Mouse (Mus musculus) C2C12 (cell line): ENCODE results near the gene Tnfsf12. TPM values are rescaled to one million over a fixed set of nuclear protein-coding genes. Genes with fewer than 3 reads are reported as not detected.

Source experiments
- H3K27me3 ChIP-seq: one replicate; pipeline ENCODE4 v1.6.1; 2011; ENCODE audit not compliant: control insufficient read depth, insufficient read depth, insufficient read length
- H3K36me3 ChIP-seq: one replicate; pipeline ENCODE4 v1.6.1; 2011; ENCODE audit not compliant: control insufficient read depth, insufficient read depth
- H3K4me3 ChIP-seq: one replicate; pipeline ENCODE4 v1.5.1; 2011; ENCODE audit warnings: mild to moderate bottlenecking, control low read depth; ENCODE audit not compliant: poor library complexity, insufficient read depth, severe bottlenecking
- H3K79me2 ChIP-seq: one replicate; pipeline ENCODE4 v1.6.1; 2011; ENCODE audit not compliant: control insufficient read depth, insufficient read depth
- H3K79me3 ChIP-seq: one replicate; pipeline ENCODE4 v1.6.1; 2011; ENCODE audit warnings: low read depth, control low read depth
- H3ac ChIP-seq: one replicate; pipeline ENCODE3; 2011; ENCODE audit warnings: low read depth; ENCODE audit not compliant: control insufficient read depth, insufficient read length
- CEBPB ChIP-seq: IDR thresholded peaks from one replicate; pipeline ENCODE4 v1.6.1; 2011; ENCODE audit warnings: low read depth, mild to moderate bottlenecking, control low read depth, moderate library complexity
- CTCF ChIP-seq: IDR thresholded peaks from one replicate; pipeline ENCODE4 v1.5.1; 2011; ENCODE audit not compliant: control insufficient read depth, insufficient read depth, insufficient read length
- FOSL1 ChIP-seq: IDR thresholded peaks from one replicate; pipeline ENCODE4 v1.8.0; 2011; ENCODE audit warnings: mild to moderate bottlenecking, low read length; ENCODE audit not compliant: poor library complexity, insufficient read depth, severe bottlenecking
- MAX ChIP-seq: IDR thresholded peaks from one replicate; pipeline ENCODE4 v1.6.1; 2011; ENCODE audit warnings: mild to moderate bottlenecking, control low read depth
- MYOD1 ChIP-seq: IDR thresholded peaks from one replicate; pipeline ENCODE4 v1.6.1; 2011; ENCODE audit warnings: low read depth; ENCODE audit not compliant: control insufficient read depth, insufficient read length
- MYOG ChIP-seq: IDR thresholded peaks from one replicate; pipeline ENCODE4 v1.6.1; 2011; ENCODE audit not compliant: control insufficient read depth, insufficient read length; ENCODE audit errors: extremely low read depth
- USF1 ChIP-seq: IDR thresholded peaks from one replicate; pipeline ENCODE4 v1.6.1; 2011; ENCODE audit warnings: low read depth, mild to moderate bottlenecking, control low read depth, moderate library complexity
- microRNA-seq: library from miRNA; unstranded; fragments of <30 nt; microRNA quantifications from one replicate; pipeline ENCODE4, GENCODE M21; 2019; ENCODE audit warnings: borderline microRNAs expressed
- polyA plus RNA-seq: library from polyadenylated mRNA; unstranded; fragments of >200 nt; fragmentation: generic; extraction: Trizol; gene quantifications from one replicate; pipeline ENCODE4 v1.2.1, GENCODE M21; 2012; ENCODE audit warnings: missing spikeins

Tnfsf12 gene
- polyA plus RNA-seq, 1 experiment: 6.4 TPM

DNA sequence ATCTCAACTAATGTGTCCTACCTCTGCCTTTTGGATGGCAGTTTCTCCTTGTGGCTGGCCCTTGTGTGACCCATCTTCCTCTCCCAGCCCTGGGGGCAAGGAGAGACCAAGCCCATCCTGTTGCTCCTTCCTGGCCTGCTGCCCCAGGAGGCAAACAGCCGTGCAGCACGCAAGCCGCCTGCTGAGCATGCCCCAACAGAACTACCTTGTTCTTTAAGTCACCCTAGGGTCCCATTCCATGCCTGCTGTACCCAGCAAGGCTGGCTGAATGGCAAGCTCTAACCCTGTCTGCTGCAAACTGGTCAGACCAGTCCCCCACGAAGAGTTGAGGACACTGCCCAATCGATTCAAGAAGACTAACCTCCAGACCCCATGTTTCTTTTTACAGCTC is 39.6 kb downstream of the Tnfsf12 start:
- Histone ChIP-seq H3K36me3 (peaks cover 71% of the 10 kb centered on the region), H3K4me3 (no peak overlapping the region)
- no peak for TF ChIP-seq MYOD1
- TF ChIP-seq FOSL1: no peak
- TF ChIP-seq MAX: no peak
- no peak for TF ChIP-seq CTCF
- no peak for TF ChIP-seq MYOG
- TF ChIP-seq CEBPB: no peak
- no peak for TF ChIP-seq USF1

DNA sequence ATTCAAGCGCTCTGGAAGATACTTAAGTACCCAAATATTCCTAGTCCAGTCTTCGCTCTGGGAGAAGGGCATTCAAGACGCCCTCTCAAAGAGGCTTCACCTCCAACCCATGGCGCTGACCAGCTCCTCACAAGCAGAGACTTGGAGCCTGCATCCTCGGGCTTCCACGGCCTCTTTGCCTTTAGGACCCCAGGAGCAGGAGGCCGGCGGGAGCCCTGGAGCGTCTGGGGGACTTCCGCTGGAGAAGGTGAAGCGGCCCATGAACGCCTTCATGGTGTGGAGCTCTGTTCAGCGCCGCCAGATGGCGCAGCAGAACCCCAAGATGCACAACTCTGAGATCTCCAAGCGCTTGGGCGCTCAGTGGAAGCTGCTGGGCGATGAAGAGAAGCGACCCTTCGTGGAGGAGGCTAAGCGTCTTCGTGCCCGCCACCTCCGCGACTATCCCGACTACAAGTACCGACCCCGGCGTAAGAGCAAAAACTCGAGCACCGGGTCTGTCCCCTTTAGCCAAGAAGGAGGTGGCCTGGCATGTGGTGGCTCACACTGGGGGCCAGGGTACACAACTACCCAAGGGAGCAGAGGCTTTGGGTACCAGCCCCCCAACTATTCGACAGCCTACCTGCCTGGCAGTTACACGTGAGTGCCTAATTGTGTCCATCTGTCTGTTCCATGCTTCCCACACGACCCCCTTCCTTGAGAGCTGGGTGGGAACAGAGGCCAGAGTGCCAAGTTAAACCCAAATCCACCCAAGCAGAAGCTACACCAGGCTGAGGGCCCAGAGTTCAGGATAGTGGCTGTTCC is 40.2 kb downstream of the Tnfsf12 start, which contains the start of gene Sox15:
Sox15 (plus strand) TSS at position 51 of the 801 bp plus-strand sequence.
- Histone ChIP-seq H3K4me3 (no peak within 1 kb of the TSS), H3K79me2 (peaks cover 9% of the 10 kb centered on the region), H3K79me3 (peaks cover 3% of the 10 kb centered on the region), H3K27me3 (no peaks in the 10 kb centered on the region), H3ac (no peak within 1 kb of the TSS), H3K36me3 (peaks cover 76% of the 10 kb centered on the region)
- TF ChIP-seq CEBPB (no peak), CTCF (peak; percentile 59)

More for the DNA sequence above, 39.6 kb downstream of the Tnfsf12 start:
- peaks cover 7% of the 10 kb centered on the region for H3K79me3 ChIP-seq
- no peak overlapping the region for H3ac ChIP-seq
- peaks cover 15% of the 10 kb centered on the region for H3K79me2 ChIP-seq
- H3K27me3 ChIP-seq: no peaks in the 10 kb centered on the region

DNA sequence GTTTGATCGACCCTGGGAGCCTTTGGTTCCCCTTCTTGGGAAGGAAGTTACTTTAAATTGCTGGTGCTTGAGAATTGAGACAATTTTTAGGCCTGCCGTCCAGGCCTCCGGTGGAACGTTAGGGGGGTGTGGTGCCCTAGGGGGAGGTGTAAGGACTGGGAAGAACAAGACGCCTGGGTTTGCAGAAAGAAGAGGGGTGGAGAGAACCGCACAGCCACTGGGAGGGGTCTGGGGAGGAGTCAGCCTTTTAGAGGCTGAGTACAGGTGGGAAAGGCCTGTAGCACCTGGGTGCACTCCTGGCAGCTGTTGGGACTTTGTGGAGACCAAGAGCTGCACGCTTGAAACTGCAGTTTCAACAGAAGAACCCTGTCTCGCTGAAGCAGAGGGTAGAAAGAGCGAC is 40.9 kb downstream of the Tnfsf12 start:
- H3K27me3 ChIP-seq: no peaks in the 10 kb centered on the region
- no peak overlapping the region for H3ac ChIP-seq
- peaks cover 76% of the 10 kb centered on the region for H3K36me3 ChIP-seq
- no peaks in the 10 kb centered on the region for H3K79me3 ChIP-seq
- peaks cover 2% of the 10 kb centered on the region for H3K79me2 ChIP-seq
- TF ChIP-seq MYOG: no peak
- TF ChIP-seq MAX: no peak
- no peak for TF ChIP-seq FOSL1
- TF ChIP-seq MYOD1: no peak
- no peak for TF ChIP-seq USF1
- no peak overlapping the region for H3K4me3 ChIP-seq

DNA sequence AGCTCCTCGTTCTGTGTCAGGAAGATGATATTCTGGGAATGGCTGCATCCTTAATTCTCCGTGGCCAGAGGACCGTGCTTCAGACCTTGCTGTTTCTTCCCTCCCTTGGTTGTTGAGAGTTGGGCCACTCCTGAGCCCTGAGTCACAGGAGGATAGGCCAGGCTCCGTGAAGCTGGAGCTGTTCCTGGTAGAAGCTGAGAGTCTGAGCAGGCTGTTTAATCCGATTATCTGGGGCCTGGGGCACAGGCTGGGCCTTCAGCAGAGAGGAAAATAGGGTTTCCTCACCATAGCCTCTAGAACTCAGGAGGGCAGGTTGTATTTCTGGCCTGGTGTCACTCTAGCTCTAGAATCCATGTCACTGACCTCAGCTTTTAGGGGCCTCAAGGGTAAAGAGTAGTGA is 42.2 kb downstream of the Tnfsf12 start:
- H3ac ChIP-seq: no peak overlapping the region
- peaks cover 80% of the 10 kb centered on the region for H3K36me3 ChIP-seq
- H3K79me3 ChIP-seq: no peaks in the 10 kb centered on the region
- no peak for TF ChIP-seq MYOD1
- no peak for TF ChIP-seq CEBPB
- no peak for TF ChIP-seq CTCF
- no peak for TF ChIP-seq MAX
- no peak for TF ChIP-seq USF1
- no peak for TF ChIP-seq MYOG
- TF ChIP-seq FOSL1: no peak
- H3K79me2 ChIP-seq: no peaks in the 10 kb centered on the region
- H3K4me3 ChIP-seq: no peak overlapping the region
- H3K27me3 ChIP-seq: no peaks in the 10 kb centered on the region

DNA sequence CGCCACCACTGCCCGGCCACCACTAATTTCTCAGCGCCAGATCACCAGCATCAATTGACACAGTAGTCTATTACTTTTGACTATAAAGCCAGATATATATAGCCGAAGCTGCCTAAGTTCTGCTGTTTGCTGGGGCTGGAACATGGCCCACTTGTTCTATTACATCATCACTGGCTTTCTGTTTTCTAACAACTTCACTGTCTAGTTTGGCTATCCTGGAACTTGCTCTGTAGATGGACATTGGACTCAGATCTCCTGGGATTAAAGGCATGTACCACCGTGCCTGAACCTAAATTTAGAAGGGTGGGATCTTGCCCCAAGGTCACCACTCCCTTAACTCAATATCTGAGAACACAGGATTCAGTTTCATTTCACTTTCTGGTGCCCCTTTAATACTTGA is 49.8 kb downstream of the Tnfsf12 start:
- TF ChIP-seq MYOD1: no peak
- TF ChIP-seq MAX: no peak
- TF ChIP-seq FOSL1: no peak
- no peak for TF ChIP-seq MYOG
- TF ChIP-seq USF1: no peak
- no peak for TF ChIP-seq CTCF
- no peak for TF ChIP-seq CEBPB
- H3ac ChIP-seq: no peak overlapping the region
- no peaks in the 10 kb centered on the region for H3K27me3 ChIP-seq
- no peaks in the 10 kb centered on the region for H3K79me2 ChIP-seq
- H3K79me3 ChIP-seq: no peaks in the 10 kb centered on the region
- no peak overlapping the region for H3K4me3 ChIP-seq
- H3K36me3 ChIP-seq: peaks cover 97% of the 10 kb centered on the region

Small RNA genes within 50 kb of the gene (microRNA-seq; reads per million reads assigned to microRNA genes)
- gene Mir1934: 5.2 reads per million, percentile 53 among the genes with 10 or more reads in this experiment

Other genes starting within 250 kb of the Tnfsf12 start
- 0.14 TPM for gene Dnah2, start 146.7 kb downstream of the Tnfsf12 start, polyA plus RNA-seq
- 0.61 TPM for gene Efnb3, start 135.6 kb downstream of the Tnfsf12 start, polyA plus RNA-seq
- 21.9 TPM for gene Wrap53, start 115.6 kb downstream of the Tnfsf12 start, polyA plus RNA-seq
- 226 TPM for gene Trp53, start 115.5 kb downstream of the Tnfsf12 start, polyA plus RNA-seq
- 0.20 TPM for gene Atp1b2, start 89.9 kb downstream of the Tnfsf12 start, polyA plus RNA-seq
- gene Shbg, start 77.9 kb downstream of the Tnfsf12 start, polyA plus RNA-seq: 0.18 TPM
- gene Sat2, start 73.8 kb downstream of the Tnfsf12 start, polyA plus RNA-seq: 3.8 TPM
- 96.0 TPM for gene Fxr2, start 62.9 kb downstream of the Tnfsf12 start, polyA plus RNA-seq
- gene Sox15, start 40.5 kb downstream of the Tnfsf12 start, polyA plus RNA-seq: 0.08 TPM
- 95.8 TPM for gene Mpdu1, start 33.2 kb downstream of the Tnfsf12 start, polyA plus RNA-seq
- gene Cd68, start 29.7 kb downstream of the Tnfsf12 start, polyA plus RNA-seq: 1.5 TPM
- gene Eif4a1, start 23.4 kb downstream of the Tnfsf12 start, polyA plus RNA-seq: 1,304 TPM
- 89.0 TPM for gene Senp3, start 13.8 kb downstream of the Tnfsf12 start, polyA plus RNA-seq
- gene Tnfsf13, start 10.1 kb downstream of the Tnfsf12 start, polyA plus RNA-seq: 0.28 TPM
- gene Tnfsfm13, start 249 bp upstream of the Tnfsf12 start, polyA plus RNA-seq: 1.5 TPM
- 84.2 TPM for gene Polr2a, start 62.8 kb upstream of the Tnfsf12 start, polyA plus RNA-seq
- gene Slc35g3, start 66.1 kb upstream of the Tnfsf12 start, polyA plus RNA-seq: 0.08 TPM
- gene Zbtb4, start 70.1 kb upstream of the Tnfsf12 start, polyA plus RNA-seq: 3.0 TPM
- 37.7 TPM for gene Chrnb1, start 100.1 kb upstream of the Tnfsf12 start, polyA plus RNA-seq
- gene Fgf11, start 106.0 kb upstream of the Tnfsf12 start, polyA plus RNA-seq: 4.2 TPM
- gene Tmem102, start 109.8 kb upstream of the Tnfsf12 start, polyA plus RNA-seq: 0.32 TPM
- gene Gm39566, start 119.4 kb upstream of the Tnfsf12 start, polyA plus RNA-seq: not detected
- not detected for gene Spem2, start 122.6 kb upstream of the Tnfsf12 start, polyA plus RNA-seq
- gene Spem1, start 126.3 kb upstream of the Tnfsf12 start, polyA plus RNA-seq: not detected
- 10.7 TPM for gene Nlgn2, start 141.9 kb upstream of the Tnfsf12 start, polyA plus RNA-seq
- gene Tmem256, start 142.7 kb upstream of the Tnfsf12 start, polyA plus RNA-seq: 260 TPM
- gene Plscr3, start 150.5 kb upstream of the Tnfsf12 start, polyA plus RNA-seq: 82.7 TPM
- gene Tnk1, start 162.9 kb upstream of the Tnfsf12 start, polyA plus RNA-seq: not detected
- gene Tmem95, start 182.2 kb upstream of the Tnfsf12 start, polyA plus RNA-seq: not detected
- 17.2 TPM for gene Kctd11, start 185.6 kb upstream of the Tnfsf12 start, polyA plus RNA-seq
- gene Acap1, start 199.7 kb upstream of the Tnfsf12 start, polyA plus RNA-seq: 0.21 TPM
- 2.4 TPM for gene 2810408A11Rik, start 205.1 kb upstream of the Tnfsf12 start, polyA plus RNA-seq
- gene Neurl4, start 205.2 kb upstream of the Tnfsf12 start, polyA plus RNA-seq: 38.4 TPM
- 37.3 TPM for gene Gps2, start 218.0 kb upstream of the Tnfsf12 start, polyA plus RNA-seq
- 2,142 TPM for gene Eif5a, start 226.1 kb upstream of the Tnfsf12 start, polyA plus RNA-seq
- 0.02 TPM for gene Ybx2, start 239.9 kb upstream of the Tnfsf12 start, polyA plus RNA-seq